In genomic region chr2:50518371-50519128, GRCm38 (mm10) we compare ENCODE assay signal across 8 mouse cellular contexts.
DNase-seq lines count a peak whose midpoint lies in the region; ATAC-seq lines count a peak whose summit lies in the region.

No protein-coding gene starts in this region.

- DNase-seq in forebrain, embryonic 11.5 days (ENCODE audit: low spot score) = no peak
- no peak for DNase-seq in lung, postnatal 4 days
- peak; percentile 20 for DNase-seq in lung, postnatal 10 days
- DNase-seq in retina, postnatal 7 days (ENCODE audit: low read depth, low spot score) = peak; percentile 14
- DNase-seq in left cerebral cortex, adult 9 months (ENCODE audit: low spot score in 2 of 2) = no peak

- 0 out of 2 replicates have a peak, but pooled peaks have one; percentile 49 for ATAC-seq in forebrain, embryonic 12.5 days (ENCODE audit: low FRiP score)
- ATAC-seq in forebrain, embryonic 11.5 days (replicated peaks; ENCODE audit: low FRiP score) = no peak
- ATAC-seq in lung, embryonic 15.5 days (ENCODE audit: borderline replicate concordance, extremely low read depth, low FRiP score, low TSS enrichment) = peak; percentile 70; the same call in 1 of the 2 replicates
- no peak for ATAC-seq in cerebellum, adult (ENCODE audit: insufficient number of reproducible peaks, low FRiP score, low TSS enrichment)

- H3K4me3 ChIP-seq in forebrain, embryonic 12.5 days (replicated peaks) = no peak overlapping the region
- H3K4me3 ChIP-seq in forebrain, embryonic 11.5 days (ENCODE audit: low read depth, low read length) = no peak overlapping the region
- H3K4me3 ChIP-seq in lung, embryonic 15.5 days = no peak overlapping the region

- no peak overlapping the region for H3K4me2 ChIP-seq in forebrain, embryonic 12.5 days
- H3K4me2 ChIP-seq in forebrain, embryonic 11.5 days (ENCODE audit: low read depth, low read length, severe bottlenecking) = no peak overlapping the region
- no peak overlapping the region for H3K4me2 ChIP-seq in lung, embryonic 15.5 days

- H3K27ac ChIP-seq in forebrain, embryonic 12.5 days = 0 out of 2 replicates have a peak overlapping the region, but pooled peaks have one; percentile 25
- H3K27ac ChIP-seq in forebrain, embryonic 11.5 days (ENCODE audit: low read depth, low read length) = no peak overlapping the region
- no peak overlapping the region for H3K27ac ChIP-seq in lung, embryonic 15.5 days

- no peak overlapping the region for H3K9ac ChIP-seq in forebrain, embryonic 12.5 days
- no peak overlapping the region for H3K9ac ChIP-seq in forebrain, embryonic 11.5 days (ENCODE audit: low read length)
- H3K9ac ChIP-seq in lung, embryonic 15.5 days = no peak overlapping the region

- no peaks in the 10 kb centered on the region for H3K9me3 ChIP-seq in forebrain, embryonic 12.5 days
- H3K9me3 ChIP-seq in forebrain, embryonic 11.5 days (ENCODE audit: control insufficient read depth, low read length) = no peaks in the 10 kb centered on the region
- no peaks in the 10 kb centered on the region for H3K9me3 ChIP-seq in lung, embryonic 15.5 days

- 66% methylated on average over 10 of the region's 10 CpGs for WGBS in forebrain, embryonic 12.5 days
- WGBS in forebrain, embryonic 11.5 days = 72% methylated on average over 10 of the region's 10 CpGs
- WGBS in lung, embryonic 15.5 days = 30% methylated on average over 10 of the region's 10 CpGs

- no peaks in the 10 kb centered on the region for H3K36me3 ChIP-seq in forebrain, embryonic 12.5 days (replicated peaks)
- H3K36me3 ChIP-seq in forebrain, embryonic 11.5 days (ENCODE audit: control insufficient read depth, insufficient read depth, low read length) = no peaks in the 10 kb centered on the region
- H3K36me3 ChIP-seq in lung, embryonic 15.5 days = no peaks in the 10 kb centered on the region

- H3K4me1 ChIP-seq in forebrain, embryonic 12.5 days = peaks cover 19% of the 10 kb centered on the region
- H3K4me1 ChIP-seq in forebrain, embryonic 11.5 days (replicated peaks; ENCODE audit: control insufficient read depth, insufficient read depth, low read length) = peaks cover 3% of the 10 kb centered on the region; the same call in 1 of the 2 replicates
- peaks cover 4% of the 10 kb centered on the region; the same call in 1 of the 2 replicates for H3K4me1 ChIP-seq in lung, embryonic 15.5 days

- H3K27me3 ChIP-seq in forebrain, embryonic 12.5 days = no peaks in the 10 kb centered on the region
- H3K27me3 ChIP-seq in forebrain, embryonic 11.5 days (ENCODE audit: control insufficient read depth, insufficient read depth, low read length) = no peaks in the 10 kb centered on the region
- no peaks in the 10 kb centered on the region for H3K27me3 ChIP-seq in lung, embryonic 15.5 days

Comparison
In these comparisons a context has a peak if more than half of its experiments do, and no peak if none do; other contexts are left out.
1. ATAC-seq: peak in forebrain, embryonic 12.5 days (single experiment) and lung, embryonic 15.5 days (single experiment); none in forebrain, embryonic 11.5 days (single experiment) and cerebellum, adult (single experiment).
2. DNase-seq: peak in lung, postnatal 10 days (single experiment) and retina, postnatal 7 days (single experiment); none in forebrain, embryonic 11.5 days (single experiment), lung, postnatal 4 days (0 of 2) and left cerebral cortex, adult 9 months (0 of 2).